Mouse (Mus musculus) thymus, adult 18-20 months (tissue): Measurements from ENCODE around the gene Swap70.

Source experiments
- DNase-seq, 2 experiments: peaks; one replicate each; pipeline ENCODE4 v3.0.0; 2022; ENCODE audit warnings: mixed read lengths in 2 of 2

Swap70 gene

DNA sequence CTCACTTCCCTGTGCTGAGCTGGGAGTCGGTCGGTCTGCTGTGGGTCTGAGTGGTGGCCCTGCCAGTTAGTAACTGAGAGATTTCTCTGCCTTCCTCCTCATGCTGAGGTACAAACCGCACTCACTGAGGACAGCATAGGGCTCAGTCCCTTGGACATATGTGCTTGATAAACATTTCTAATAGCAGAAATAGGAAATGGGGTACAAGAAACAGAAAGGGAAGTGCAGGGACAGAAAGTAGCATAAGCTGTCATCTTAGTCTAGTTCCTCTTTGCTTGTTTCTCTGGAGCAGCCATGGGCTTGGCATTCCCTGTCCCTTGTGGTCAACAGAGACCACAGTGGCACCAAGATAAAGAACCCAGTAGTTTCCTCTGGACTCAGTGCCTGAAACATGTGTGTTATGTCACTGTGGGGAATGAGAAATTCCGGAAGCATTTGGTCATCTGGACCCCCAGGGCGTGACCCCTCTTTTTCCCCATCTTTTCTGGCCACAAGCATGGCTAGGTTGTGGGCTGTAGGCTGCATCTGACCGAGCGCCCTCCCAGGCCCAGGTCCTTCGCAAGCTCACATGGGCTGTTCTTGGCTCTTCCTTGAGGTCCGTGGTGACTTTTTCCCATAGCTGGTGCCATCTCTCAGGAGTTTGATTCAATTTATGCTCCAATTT is 92.0 kb downstream of the Swap70 start:
- no peak for DNase-seq

- DNase-seq, result no peak
Observed at GRCm38 (mm10) chr7:110314401-110314890, 92.9 kb downstream of the Swap70 start.

DNA sequence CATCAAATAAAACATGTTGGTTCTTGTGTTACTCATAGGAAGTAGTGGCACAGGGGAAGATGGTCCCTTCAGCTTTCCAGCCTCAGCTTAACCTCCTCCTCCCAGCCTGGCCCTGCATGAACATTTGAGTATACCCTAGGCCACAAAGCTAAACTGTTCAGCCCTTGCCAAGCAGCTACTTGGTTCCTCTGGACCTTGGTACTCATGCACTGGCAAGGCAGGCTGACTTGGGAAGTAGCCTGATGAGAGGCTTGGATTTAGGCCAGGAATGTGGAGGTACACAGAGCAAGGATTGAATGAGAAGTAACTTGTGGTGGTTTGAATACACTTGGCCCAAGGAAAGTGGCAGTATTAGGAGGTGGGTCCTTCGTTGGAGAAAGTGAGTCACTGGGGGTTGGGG is 93.8 kb downstream of the Swap70 start:
- no peak for DNase-seq

DNA sequence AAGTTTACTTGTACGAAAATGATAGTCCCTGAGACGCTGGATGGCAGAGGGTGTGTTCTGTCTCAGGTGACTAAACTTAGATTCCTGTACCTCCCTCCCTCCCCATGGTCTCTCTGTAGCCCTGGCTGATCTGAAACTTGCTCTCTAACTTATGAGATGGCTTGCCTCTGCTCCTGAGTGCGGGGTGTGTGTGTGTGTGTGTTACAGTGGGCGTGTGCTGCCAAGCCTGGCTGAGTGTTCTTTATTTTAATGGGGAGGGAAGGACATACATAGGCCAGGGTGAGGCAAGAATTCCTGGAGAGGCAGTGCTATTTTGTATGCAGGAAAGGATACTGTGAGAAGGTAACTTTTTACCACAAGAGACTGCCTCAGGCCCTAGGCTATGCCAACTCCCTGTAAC is 95.9 kb downstream of the Swap70 start:
- no peak for DNase-seq

- no peak for DNase-seq
Observed at GRCm38 (mm10) chr7:110318971-110319519, 97.5 kb downstream of the Swap70 start.

DNA sequence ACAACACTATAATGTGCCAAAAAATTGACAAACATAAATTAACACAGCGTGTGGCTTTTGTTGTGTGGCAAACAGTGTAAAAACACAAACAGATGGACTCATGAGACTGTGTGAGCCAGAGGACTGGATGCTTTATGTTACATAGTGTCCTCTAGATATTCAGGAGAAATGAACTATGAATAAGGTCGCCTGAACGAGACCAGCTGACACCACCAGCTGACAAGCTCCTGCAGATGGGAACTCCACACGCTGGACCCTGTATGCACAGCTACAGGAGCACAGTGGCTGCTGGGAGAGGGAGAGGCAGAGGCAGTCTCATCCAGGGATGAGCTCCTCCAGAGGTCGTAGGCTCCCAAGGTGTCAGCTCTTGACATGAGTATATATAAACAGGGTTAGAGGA is 99.6 kb downstream of the Swap70 start:
- DNase-seq, result no peak

- DNase-seq, result no peak
Observed at GRCm38 (mm10) chr7:110324852-110325251, 103.3 kb downstream of the Swap70 start.

DNA sequence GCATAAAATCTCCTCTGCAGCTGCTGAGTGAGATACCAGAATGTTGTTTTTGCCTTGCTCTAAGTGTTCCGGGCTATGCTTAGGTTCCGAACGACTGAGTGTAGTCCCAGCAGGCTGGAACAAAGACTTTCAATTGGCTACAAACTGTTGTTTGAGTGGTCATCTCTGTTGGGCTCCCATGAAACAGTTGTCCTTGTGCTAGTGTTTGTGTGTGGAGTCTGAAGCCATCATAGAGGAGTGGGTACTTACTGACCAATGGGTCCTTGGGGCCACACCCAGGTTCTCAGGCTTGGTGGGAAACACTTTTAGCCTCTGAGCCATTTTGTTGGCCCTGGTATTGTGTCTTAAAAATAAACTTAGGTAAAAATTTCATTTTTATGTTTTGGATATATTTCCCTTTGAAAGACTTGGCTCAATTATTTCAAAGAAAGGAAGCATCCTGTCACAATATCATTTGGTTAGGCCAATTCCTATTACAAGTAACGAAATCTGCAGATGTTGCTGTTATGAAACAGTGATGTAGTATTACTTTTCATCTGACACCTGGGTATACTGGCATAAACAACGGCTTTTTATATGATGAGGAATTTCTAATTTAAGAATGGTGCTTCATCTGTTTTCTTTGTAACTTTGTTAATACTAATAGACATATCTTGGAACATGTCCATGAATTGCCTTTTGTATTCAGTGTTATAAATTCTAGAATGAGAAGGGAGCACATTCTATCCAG is 104.0 kb downstream of the Swap70 start:
- no peak for DNase-seq
